Mouse (Mus musculus): Measurements from ENCODE around the gene Fgf16. TPM values are rescaled to one million over a fixed set of nuclear protein-coding genes. Genes with fewer than 3 reads are reported as not detected.

The Fgf16 gene
- polyA plus RNA-seq, 1 experiment from 2014 or later, result not detected

GRCm38 (mm10) chrX:105765005-105765706, 1.1 kb downstream of the Fgf16 start:
- WGBS, result 20% methylated on average over 23 of the region's 36 CpGs
- no peak overlapping the region for H3K9ac ChIP-seq (ENCODE audit: low read length)
- H3K4me1 ChIP-seq (ENCODE audit: control insufficient read depth, insufficient read depth, low read length), result no peaks in the 10 kb centered on the region; the same call in 1 of the 2 replicates
- H3K27ac ChIP-seq (ENCODE audit: low read depth, low read length), result no peak overlapping the region
- peak overlapping the region; percentile 53 for H3K4me2 ChIP-seq
- H3K36me3 ChIP-seq (ENCODE audit: control insufficient read depth, insufficient read depth, low read length), result no peaks in the 10 kb centered on the region
- H3K4me3 ChIP-seq (ENCODE audit: low read depth, low read length), result peak overlapping the region; percentile 32
- peak; percentile 90 for DNase-seq (ENCODE audit: low spot score, missing footprints)
- peak; percentile 54 for ATAC-seq (ENCODE audit: low FRiP score)
- no peaks in the 10 kb centered on the region for H3K9me3 ChIP-seq (ENCODE audit: control insufficient read depth, low read length)
- H3K27me3 ChIP-seq (ENCODE audit: control insufficient read depth, insufficient read depth, low read length), result peaks cover 44% of the 10 kb centered on the region

- 39% methylated on average over 6 of the region's 6 CpGs for WGBS
- DNase-seq (ENCODE audit: low spot score, missing footprints), result peak; percentile 72
- Histone ChIP-seq H3K27ac (ENCODE audit: low read depth, low read length) (no peak overlapping the region), H3K9me3 (ENCODE audit: control insufficient read depth, low read length) (no peaks in the 10 kb centered on the region), H3K4me1 (ENCODE audit: control insufficient read depth, insufficient read depth, low read length) (no peaks in the 10 kb centered on the region; the same call in 1 of the 2 replicates), H3K27me3 (ENCODE audit: control insufficient read depth, insufficient read depth, low read length) (peaks cover 44% of the 10 kb centered on the region), H3K4me2 (no peak overlapping the region), H3K36me3 (ENCODE audit: control insufficient read depth, insufficient read depth, low read length) (no peaks in the 10 kb centered on the region), H3K9ac (ENCODE audit: low read length) (no peak overlapping the region), H3K4me3 (ENCODE audit: low read depth, low read length) (no peak overlapping the region)
- no peak for ATAC-seq (ENCODE audit: low FRiP score)
Measured at GRCm38 (mm10) chrX:105766013-105766412, 1.9 kb downstream of the Fgf16 start.

GRCm38 (mm10) chrX:105767177-105767764, 3.2 kb downstream of the Fgf16 start:
- Histone ChIP-seq H3K9me3 (ENCODE audit: control insufficient read depth, low read length) (no peaks in the 10 kb centered on the region), H3K4me1 (ENCODE audit: control insufficient read depth, insufficient read depth, low read length) (no peaks in the 10 kb centered on the region; the same call in 1 of the 2 replicates), H3K27me3 (ENCODE audit: control insufficient read depth, insufficient read depth, low read length) (peaks cover 44% of the 10 kb centered on the region), H3K27ac (ENCODE audit: low read depth, low read length) (no peak overlapping the region), H3K36me3 (ENCODE audit: control insufficient read depth, insufficient read depth, low read length) (no peaks in the 10 kb centered on the region), H3K4me2 (no peak overlapping the region), H3K4me3 (ENCODE audit: low read depth, low read length) (no peak overlapping the region), H3K9ac (ENCODE audit: low read length) (no peak overlapping the region)
- 34% methylated on average over 9 of the region's 9 CpGs for WGBS
- ATAC-seq (ENCODE audit: low FRiP score), result no peak
- DNase-seq (ENCODE audit: low spot score, missing footprints), result peak; percentile 73

DNA sequence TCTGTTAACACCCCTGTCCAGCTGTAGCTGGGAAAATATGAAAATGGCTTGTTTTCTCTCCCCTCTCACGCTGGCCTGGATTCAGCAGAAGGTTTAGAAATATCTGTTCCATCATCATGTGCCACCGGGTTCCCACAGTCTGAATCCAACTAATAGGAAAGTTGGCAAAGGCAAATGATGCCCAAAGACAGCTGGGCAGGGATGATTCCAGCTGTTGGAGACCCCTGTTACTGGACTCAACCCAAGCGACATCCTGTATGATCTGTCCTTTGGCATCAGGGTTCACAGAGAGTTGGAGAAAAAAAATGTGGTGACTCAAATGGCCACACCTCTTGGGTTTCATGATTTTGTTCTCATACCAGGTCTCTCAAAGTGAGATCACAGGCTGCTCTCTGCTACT, 3.9 kb downstream of the Fgf16 start:
- Histone ChIP-seq H3K4me1 (ENCODE audit: control insufficient read depth, insufficient read depth, low read length) (no peaks in the 10 kb centered on the region; the same call in 1 of the 2 replicates), H3K27ac (ENCODE audit: low read depth, low read length) (no peak overlapping the region), H3K27me3 (ENCODE audit: control insufficient read depth, insufficient read depth, low read length) (peaks cover 38% of the 10 kb centered on the region), H3K4me2 (no peak overlapping the region), H3K9me3 (ENCODE audit: control insufficient read depth, low read length) (no peaks in the 10 kb centered on the region), H3K4me3 (ENCODE audit: low read depth, low read length) (no peak overlapping the region), H3K9ac (ENCODE audit: low read length) (no peak overlapping the region), H3K36me3 (ENCODE audit: control insufficient read depth, insufficient read depth, low read length) (no peaks in the 10 kb centered on the region)
- 74% methylated on average over 3 of the region's 3 CpGs for WGBS
- ATAC-seq (ENCODE audit: low FRiP score), result no peak
- no peak for DNase-seq (ENCODE audit: low spot score, missing footprints)

DNA sequence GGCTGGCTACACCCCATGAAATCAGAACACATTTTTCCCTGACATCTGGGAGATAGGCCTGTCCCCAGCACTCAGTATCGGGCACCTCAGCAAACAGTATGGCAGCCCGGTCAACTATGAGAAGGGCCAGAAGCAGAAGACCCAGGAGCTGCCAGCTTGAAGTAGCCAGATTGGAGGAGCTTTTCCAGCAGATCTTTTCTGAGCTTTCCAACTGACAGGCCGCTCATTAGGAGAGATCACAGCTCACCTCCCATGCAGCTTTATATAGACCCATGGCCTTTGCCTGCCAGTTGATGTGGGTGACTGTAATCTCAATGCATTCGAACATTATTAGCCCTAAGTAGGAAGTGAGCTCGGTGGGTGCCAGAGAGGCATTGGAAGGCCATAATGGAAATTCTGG, 9.2 kb downstream of the Fgf16 start:
- no peaks in the 10 kb centered on the region for H3K36me3 ChIP-seq (ENCODE audit: control insufficient read depth, insufficient read depth, low read length)
- no peaks in the 10 kb centered on the region for H3K27me3 ChIP-seq (ENCODE audit: control insufficient read depth, insufficient read depth, low read length)
- ATAC-seq (ENCODE audit: low FRiP score) (no peak), DNase-seq (ENCODE audit: low spot score, missing footprints) (no peak)
- no peaks in the 10 kb centered on the region for H3K9me3 ChIP-seq (ENCODE audit: control insufficient read depth, low read length)
- no peak overlapping the region for H3K4me3 ChIP-seq (ENCODE audit: low read depth, low read length)
- no peak overlapping the region for H3K9ac ChIP-seq (ENCODE audit: low read length)
- no peak overlapping the region for H3K4me2 ChIP-seq
- 88% methylated on average over 5 of the region's 5 CpGs for WGBS
- H3K4me1 ChIP-seq (ENCODE audit: control insufficient read depth, insufficient read depth, low read length), result no peaks in the 10 kb centered on the region
- no peak overlapping the region for H3K27ac ChIP-seq (ENCODE audit: low read depth, low read length)

GRCm38 (mm10) chrX:105794806-105795403, 30.8 kb downstream of the Fgf16 start:
- Histone ChIP-seq H3K27ac (ENCODE audit: low read depth, low read length) (no peak overlapping the region), H3K4me1 (ENCODE audit: control insufficient read depth, insufficient read depth, low read length) (no peaks in the 10 kb centered on the region), H3K4me3 (ENCODE audit: low read depth, low read length) (no peak overlapping the region), H3K27me3 (ENCODE audit: control insufficient read depth, insufficient read depth, low read length) (no peaks in the 10 kb centered on the region; the same call in 1 of the 2 replicates), H3K4me2 (no peak overlapping the region), H3K36me3 (ENCODE audit: control insufficient read depth, insufficient read depth, low read length) (no peaks in the 10 kb centered on the region), H3K9ac (ENCODE audit: low read length) (no peak overlapping the region), H3K9me3 (ENCODE audit: control insufficient read depth, low read length) (no peaks in the 10 kb centered on the region)
- ATAC-seq (ENCODE audit: low FRiP score), result peak; percentile 52
- no peak for DNase-seq (ENCODE audit: low spot score, missing footprints)
- 59% methylated on average over 8 of the region's 8 CpGs for WGBS

- ATAC-seq (ENCODE audit: low FRiP score) (no peak), DNase-seq (ENCODE audit: low spot score, missing footprints) (no peak)
- no peak overlapping the region for H3K9ac ChIP-seq (ENCODE audit: low read length)
- H3K27me3 ChIP-seq (ENCODE audit: control insufficient read depth, insufficient read depth, low read length), result peaks cover 2% of the 10 kb centered on the region; the same call in 1 of the 2 replicates
- no peaks in the 10 kb centered on the region for H3K36me3 ChIP-seq (ENCODE audit: control insufficient read depth, insufficient read depth, low read length)
- H3K4me1 ChIP-seq (ENCODE audit: control insufficient read depth, insufficient read depth, low read length), result no peaks in the 10 kb centered on the region
- 92% methylated on average over 5 of the region's 5 CpGs for WGBS
- H3K9me3 ChIP-seq (ENCODE audit: control insufficient read depth, low read length), result no peaks in the 10 kb centered on the region
- H3K27ac ChIP-seq (ENCODE audit: low read depth, low read length), result no peak overlapping the region
- H3K4me3 ChIP-seq (ENCODE audit: low read depth, low read length), result no peak overlapping the region
- no peak overlapping the region for H3K4me2 ChIP-seq
Measured at GRCm38 (mm10) chrX:105824462-105824861, 60.4 kb downstream of the Fgf16 start.
